Mouse (Mus musculus) C2C12 (cell line): Measurements from ENCODE around the gene Cacnb4.

Experiments used
- CTCF ChIP-seq: IDR thresholded peaks from one replicate; pipeline ENCODE4 v1.5.1; 2011; ENCODE audit not compliant: control insufficient read depth, insufficient read depth, insufficient read length
- MAX ChIP-seq: IDR thresholded peaks from one replicate; pipeline ENCODE4 v1.6.1; 2011; ENCODE audit warnings: mild to moderate bottlenecking, control low read depth
- MYOG ChIP-seq: IDR thresholded peaks from one replicate; pipeline ENCODE4 v1.6.1; 2011; ENCODE audit not compliant: control insufficient read depth, insufficient read length; ENCODE audit errors: extremely low read depth

GRCm38 (mm10) chr2:52536511-52536910 lies 140.1 kb downstream of the Cacnb4 start:
- TF ChIP-seq CTCF (no peak), MYOG (no peak), MAX (no peak)
